Mouse (Mus musculus) telencephalon, adult 2 months (tissue): ENCODE results near the gene Btbd35f21.
"Not testable (repeated sequence)": the region's sequence is repeated elsewhere in the genome, so short reads cannot be mapped to it uniquely, and the experiment has no call there.

Source experiments
- DNase-seq: peaks from one replicate; pipeline ENCODE4 v3.0.0-alpha.2; 2011; ENCODE audit warnings: low read depth, low spot score

Gene Btbd35f21

GRCm38 (mm10) chrX:32725809-32726208 is at the start of gene Btbd35f21:
Gene Btbd35f21, plus strand, starts transcription at chrX:32726109.
- not testable (repeated sequence) for DNase-seq
